Mouse (Mus musculus): ENCODE data around the gene Gm29564. TPM values are rescaled to one million over a fixed set of nuclear protein-coding genes. Genes with fewer than 3 reads are reported as not detected.

Gm29564 gene
- not detected in 2 replicates for polyA plus RNA-seq (2015; fragmentation: Nextera tagmentation; extraction: Ambion mirVana)

GRCm38 (mm10) chrY:78212693-78213092, at the start of gene Gm29564:
Gene Gm29564 (plus strand): TSS chrY:78212993.

Other genes with a start within 250 kb of the Gm29564 start
- not detected in 2 replicates for gene Gm20867, start 249.8 kb upstream of the Gm29564 start, polyA plus RNA-seq (2015; fragmentation: Nextera tagmentation; extraction: Ambion mirVana)

Measured in skeletal muscle tissue, postnatal 0 days (tissue).